ENCODE assay signal across 17 mouse cellular contexts in the genomic region with DNA sequence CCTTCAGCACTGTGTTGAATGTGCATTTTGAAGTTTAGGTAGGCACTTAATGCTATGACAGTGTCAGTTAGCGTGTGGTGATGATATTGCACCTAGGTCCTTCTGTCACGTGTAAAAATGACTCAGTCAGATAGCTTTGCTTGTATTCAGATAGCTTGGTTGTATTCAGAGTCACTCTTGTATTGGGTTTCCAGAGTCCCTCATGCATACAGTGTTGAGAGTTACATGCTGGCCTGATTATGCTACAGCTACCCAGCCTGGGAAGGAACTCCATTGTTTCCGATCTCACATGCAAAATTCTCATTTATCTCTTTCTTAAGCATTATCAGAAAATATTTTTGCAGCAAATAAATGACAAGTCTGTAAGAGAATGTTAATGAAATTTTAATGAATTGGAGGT.
"Had no signal": no experiment of that assay in that cellular context is flagged by ENCODE, and none has a peak within 500 bp of the region (broad histone marks: within the 10 kb centered on the region; RNA-seq: fewer than 3 reads in every experiment).

No protein-coding gene starts in this region.

- H3K36me3 ChIP-seq: limb, embryonic 15.5 days; neural tube, embryonic 12.5 days; stomach, embryonic 15.5 days had no signal

- H3K27ac ChIP-seq: kidney, postnatal 0 days; limb, embryonic 15.5 days; liver, embryonic 14.5 days; macrophage; neural tube, embryonic 12.5 days; stomach, embryonic 15.5 days had no signal

- ATAC-seq: intestine, postnatal 0 days; liver, postnatal 0 days; lung, postnatal 0 days had no signal

- H3K4me1 ChIP-seq: stomach, embryonic 15.5 days had no signal

- H3K27me3 ChIP-seq: limb, embryonic 15.5 days; neural tube, embryonic 12.5 days; stomach, embryonic 15.5 days had no signal

- H3K9ac ChIP-seq: limb, embryonic 15.5 days; liver, embryonic 14.5 days; liver, postnatal 0 days; lung, embryonic 14.5 days; neural tube, embryonic 12.5 days; stomach, embryonic 15.5 days had no signal

- H3K4me3 ChIP-seq: limb, embryonic 15.5 days; neural tube, embryonic 12.5 days; stomach, embryonic 15.5 days had no signal

- H3K4me2 ChIP-seq: limb, embryonic 15.5 days; liver, embryonic 11.5 days; lung, embryonic 14.5 days; neural tube, embryonic 12.5 days; stomach, embryonic 15.5 days had no signal

- DNase-seq: kidney, adult 8-10 months; kidney, postnatal 36 days; liver, postnatal 0 days; lung, embryonic 14.5 days; retina, postnatal 1 day; right cerebral cortex, postnatal 25 days; spleen, adult 18-20 months; thymus, postnatal 25 days had no signal

- H3K9me3 ChIP-seq: limb, embryonic 15.5 days; neural tube, embryonic 12.5 days; stomach, embryonic 15.5 days had no signal
